Mouse (Mus musculus): ENCODE results near the gene Cfdp1. TPM values are rescaled to one million over a fixed set of nuclear protein-coding genes. Genes with fewer than 3 reads are reported as not detected.

Gene Cfdp1
- polyA plus RNA-seq, 1 experiment from 2014 or later, result 216 TPM

DNA sequence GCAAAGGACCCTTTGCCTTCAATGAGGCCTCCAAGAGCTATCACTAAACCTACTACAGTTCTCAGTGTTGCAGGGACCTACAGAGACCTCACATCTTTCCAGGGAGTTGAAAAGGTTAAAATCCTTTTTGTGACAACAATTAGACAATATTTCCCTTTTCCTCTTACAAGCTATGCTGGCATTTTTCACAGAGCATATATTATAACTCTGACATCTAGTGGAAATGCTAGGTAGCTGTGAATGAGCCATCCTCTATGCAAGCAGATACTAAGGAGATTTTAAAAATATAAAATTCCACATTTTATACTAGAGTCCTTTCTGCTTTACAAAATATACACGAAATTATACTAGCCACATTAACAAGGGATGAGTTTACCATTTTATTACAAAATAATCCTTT lies 41.3 kb downstream of the Cfdp1 start:
- no peaks in the 10 kb centered on the region for H3K27me3 ChIP-seq (replicated peaks)
- H3K4me2 ChIP-seq, result no peak overlapping the region
- H3K4me3 ChIP-seq, result no peak overlapping the region
- no peak overlapping the region for H3K9ac ChIP-seq
- no peak for ATAC-seq (replicated peaks)
- H3K36me3 ChIP-seq (replicated peaks), result no peaks in the 10 kb centered on the region
- 82% methylated on average over 1 of the region's 1 CpGs for WGBS
- H3K9me3 ChIP-seq, result no peaks in the 10 kb centered on the region
- peaks cover 12% of the 10 kb centered on the region for H3K4me1 ChIP-seq
- no peak overlapping the region for H3K27ac ChIP-seq

GRCm38 (mm10) chr8:111810656-111811336 lies 43.3 kb downstream of the Cfdp1 start:
- no peak overlapping the region for H3K4me2 ChIP-seq
- no peaks in the 10 kb centered on the region for H3K9me3 ChIP-seq
- peak overlapping the region; percentile 39; the same call in 1 of the 2 replicates for H3K27ac ChIP-seq
- H3K4me1 ChIP-seq, result peaks cover 12% of the 10 kb centered on the region
- ATAC-seq (replicated peaks), result no peak
- WGBS, result 73% methylated on average over 2 of the region's 2 CpGs
- H3K27me3 ChIP-seq (replicated peaks), result no peaks in the 10 kb centered on the region
- no peak overlapping the region for H3K4me3 ChIP-seq
- H3K36me3 ChIP-seq (replicated peaks), result no peaks in the 10 kb centered on the region
- no peak overlapping the region for H3K9ac ChIP-seq

- Histone ChIP-seq H3K9ac (no peak overlapping the region), H3K4me3 (no peak overlapping the region), H3K4me1 (peaks cover 12% of the 10 kb centered on the region), H3K27ac (no peak overlapping the region), H3K4me2 (no peak overlapping the region), H3K27me3 (replicated peaks) (no peaks in the 10 kb centered on the region), H3K9me3 (no peaks in the 10 kb centered on the region), H3K36me3 (replicated peaks) (no peaks in the 10 kb centered on the region)
- no peak for ATAC-seq (replicated peaks)
- WGBS, result 83% methylated on average over 3 of the region's 3 CpGs
Observed at GRCm38 (mm10) chr8:111808891-111809622, 45.0 kb downstream of the Cfdp1 start.

- Histone ChIP-seq H3K27me3 (replicated peaks) (no peaks in the 10 kb centered on the region), H3K4me3 (no peak overlapping the region), H3K4me1 (peaks cover 12% of the 10 kb centered on the region), H3K27ac (no peak overlapping the region), H3K36me3 (replicated peaks) (no peaks in the 10 kb centered on the region), H3K9me3 (no peaks in the 10 kb centered on the region), H3K9ac (no peak overlapping the region), H3K4me2 (no peak overlapping the region)
- ATAC-seq (replicated peaks), result no peak
- 96% methylated on average over 3 of the region's 3 CpGs for WGBS
Observed at GRCm38 (mm10) chr8:111808006-111808405, 46.1 kb downstream of the Cfdp1 start.

DNA sequence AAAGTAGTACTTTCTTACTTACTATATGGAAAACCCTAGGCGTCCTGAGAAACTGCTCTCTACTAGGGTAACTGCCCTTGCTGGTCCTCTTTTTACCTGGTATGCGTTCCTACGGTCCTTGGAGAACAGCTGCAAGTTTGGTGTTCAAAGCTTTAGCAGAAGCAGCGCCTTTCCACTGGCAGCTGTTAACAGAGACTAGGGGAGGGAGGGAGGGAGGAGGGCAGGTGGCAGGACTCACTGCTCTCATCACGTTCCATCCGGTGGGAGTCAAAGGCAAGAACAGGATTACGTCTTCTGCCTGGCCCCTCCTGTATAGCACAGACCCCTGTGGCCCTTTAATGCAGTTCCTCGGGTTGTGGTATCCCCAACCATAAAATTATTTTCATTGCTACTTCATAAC lies 50.7 kb downstream of the Cfdp1 start:
- Histone ChIP-seq H3K4me2 (no peak overlapping the region), H3K27me3 (replicated peaks) (no peaks in the 10 kb centered on the region), H3K4me1 (no peaks in the 10 kb centered on the region), H3K9me3 (no peaks in the 10 kb centered on the region), H3K27ac (no peak overlapping the region), H3K4me3 (no peak overlapping the region), H3K36me3 (replicated peaks) (no peaks in the 10 kb centered on the region), H3K9ac (no peak overlapping the region)
- WGBS, result 76% methylated on average over 8 of the region's 8 CpGs
- ATAC-seq (replicated peaks), result no peak

DNA sequence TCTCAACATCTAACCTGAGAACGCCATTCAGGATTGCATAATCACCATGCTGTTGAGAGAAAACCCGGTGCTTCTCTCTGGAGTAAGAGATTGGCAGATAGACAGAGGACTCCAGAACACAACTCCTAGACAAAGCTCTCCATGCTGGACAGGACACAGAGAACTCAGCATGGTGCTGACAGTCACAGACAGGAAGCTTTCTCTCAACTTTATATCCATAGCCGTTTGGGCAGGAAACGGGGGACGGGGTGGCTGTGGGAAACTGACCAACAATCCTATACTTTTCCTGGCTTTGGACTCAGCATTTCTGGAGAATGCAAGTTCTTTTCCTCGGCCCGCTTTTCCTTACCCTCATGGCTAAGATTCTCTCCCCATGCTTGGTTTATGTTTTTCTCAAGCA lies 51.8 kb downstream of the Cfdp1 start:
- 79% methylated on average over 7 of the region's 7 CpGs for WGBS
- H3K36me3 ChIP-seq (replicated peaks), result no peaks in the 10 kb centered on the region
- H3K4me3 ChIP-seq, result no peak overlapping the region
- no peak for ATAC-seq (replicated peaks)
- H3K9me3 ChIP-seq, result no peaks in the 10 kb centered on the region
- no peaks in the 10 kb centered on the region for H3K27me3 ChIP-seq (replicated peaks)
- H3K4me1 ChIP-seq, result no peaks in the 10 kb centered on the region
- H3K9ac ChIP-seq, result no peak overlapping the region
- H3K27ac ChIP-seq, result 0 out of 2 replicates have a peak overlapping the region, but pooled peaks have one; percentile 25
- H3K4me2 ChIP-seq, result no peak overlapping the region

DNA sequence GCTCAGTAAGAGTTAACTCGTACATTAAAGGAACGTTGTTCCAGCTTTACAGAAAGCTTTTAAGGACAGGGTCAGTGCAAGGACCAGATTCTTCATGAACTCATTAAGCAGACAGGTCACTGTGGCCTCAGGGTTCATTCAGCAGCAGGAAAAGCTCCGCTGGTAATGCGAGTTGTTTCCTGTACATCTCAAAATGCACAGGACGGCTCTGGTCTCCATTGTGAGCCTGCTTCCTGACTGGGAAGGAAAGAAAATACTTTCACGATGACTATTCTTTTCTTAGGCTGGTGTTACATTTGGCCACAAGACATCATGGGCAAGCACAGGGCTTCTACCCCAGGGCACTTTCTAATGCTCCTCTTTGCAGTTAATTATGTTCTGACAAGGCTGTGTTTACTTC lies 52.6 kb downstream of the Cfdp1 start:
- ATAC-seq (replicated peaks), result no peak
- WGBS, result 68% methylated on average over 6 of the region's 6 CpGs
- H3K4me3 ChIP-seq, result no peak overlapping the region
- no peaks in the 10 kb centered on the region for H3K9me3 ChIP-seq
- no peaks in the 10 kb centered on the region for H3K27me3 ChIP-seq (replicated peaks)
- H3K36me3 ChIP-seq (replicated peaks), result no peaks in the 10 kb centered on the region
- no peaks in the 10 kb centered on the region for H3K4me1 ChIP-seq
- H3K27ac ChIP-seq, result 0 out of 2 replicates have a peak overlapping the region, but pooled peaks have one; percentile 10
- no peak overlapping the region for H3K9ac ChIP-seq
- no peak overlapping the region for H3K4me2 ChIP-seq

- 59% methylated on average over 1 of the region's 1 CpGs for WGBS
- no peaks in the 10 kb centered on the region for H3K4me1 ChIP-seq
- H3K36me3 ChIP-seq (replicated peaks), result no peaks in the 10 kb centered on the region
- ATAC-seq (replicated peaks), result no peak
- H3K27ac ChIP-seq, result no peak overlapping the region
- H3K4me3 ChIP-seq, result no peak overlapping the region
- H3K4me2 ChIP-seq, result no peak overlapping the region
- no peaks in the 10 kb centered on the region for H3K27me3 ChIP-seq (replicated peaks)
- no peak overlapping the region for H3K9ac ChIP-seq
- no peaks in the 10 kb centered on the region for H3K9me3 ChIP-seq
Observed at GRCm38 (mm10) chr8:111796528-111796927, 57.6 kb downstream of the Cfdp1 start.

DNA sequence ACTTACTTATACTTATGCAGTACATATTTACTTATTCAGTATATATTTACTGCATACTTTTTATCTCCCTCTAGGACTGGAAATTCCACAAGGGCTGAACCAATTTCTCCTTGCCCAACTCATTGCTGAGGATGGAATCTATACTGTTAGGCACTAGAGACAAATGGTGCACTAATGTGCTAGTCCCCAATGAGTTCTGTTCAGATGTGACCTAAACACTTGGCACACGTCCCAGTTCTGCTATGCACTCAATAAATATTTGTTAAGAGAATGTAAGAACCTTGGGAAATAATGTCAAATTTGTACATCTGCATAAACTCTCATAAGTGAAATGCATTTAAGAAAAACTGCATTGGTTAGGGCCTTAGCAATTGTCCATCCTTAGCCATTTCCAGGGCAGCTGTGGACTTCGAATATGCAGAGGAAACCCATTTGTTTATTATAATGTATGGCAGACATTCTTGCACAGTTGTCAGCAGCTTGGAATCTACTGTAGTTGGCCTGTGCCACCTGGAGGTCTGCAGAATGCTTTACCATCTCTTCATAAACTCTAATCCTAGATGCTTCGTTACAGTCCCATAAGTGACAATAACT lies 60.7 kb downstream of the Cfdp1 start:
- Histone ChIP-seq H3K4me2 (no peak overlapping the region), H3K27ac (no peak overlapping the region), H3K4me1 (0 out of 2 replicates have a peak, but pooled peaks cover 11% of the 10 kb centered on the region), H3K36me3 (replicated peaks) (no peaks in the 10 kb centered on the region), H3K9me3 (no peaks in the 10 kb centered on the region), H3K4me3 (no peak overlapping the region), H3K9ac (no peak overlapping the region), H3K27me3 (replicated peaks) (no peaks in the 10 kb centered on the region)
- 84% methylated on average over 3 of the region's 3 CpGs for WGBS
- no peak for ATAC-seq (replicated peaks)

GRCm38 (mm10) chr8:111789639-111790038 lies 64.5 kb downstream of the Cfdp1 start:
- Histone ChIP-seq H3K4me1 (peaks cover 36% of the 10 kb centered on the region), H3K4me2 (no peak overlapping the region), H3K9ac (no peak overlapping the region), H3K27ac (no peak overlapping the region), H3K4me3 (no peak overlapping the region), H3K9me3 (no peaks in the 10 kb centered on the region), H3K36me3 (replicated peaks) (no peaks in the 10 kb centered on the region), H3K27me3 (replicated peaks) (no peaks in the 10 kb centered on the region)
- ATAC-seq (replicated peaks), result no peak

DNA sequence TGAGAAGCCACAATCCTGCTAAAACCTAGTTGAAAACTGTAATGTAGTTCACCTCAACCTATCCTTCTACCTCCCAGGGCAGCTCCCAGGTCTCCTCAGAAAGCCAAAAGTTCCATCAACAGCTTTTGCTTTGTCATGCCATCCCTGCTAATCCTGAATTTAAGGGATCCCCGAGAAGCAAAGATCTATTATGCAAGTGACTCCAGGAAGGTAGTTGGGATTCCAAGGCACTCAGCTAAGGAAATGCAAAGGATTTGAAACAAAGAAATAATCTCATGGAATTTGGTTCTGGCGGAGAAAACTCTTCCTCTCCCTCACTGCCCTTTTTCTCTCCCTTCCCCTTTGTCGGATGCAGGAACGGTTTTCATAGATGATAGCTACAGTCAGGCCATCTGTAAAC lies 64.9 kb downstream of the Cfdp1 start:
- 15% methylated on average over 4 of the region's 4 CpGs for WGBS
- no peak overlapping the region for H3K4me3 ChIP-seq
- H3K27me3 ChIP-seq (replicated peaks), result no peaks in the 10 kb centered on the region
- no peak overlapping the region for H3K4me2 ChIP-seq
- H3K36me3 ChIP-seq (replicated peaks), result no peaks in the 10 kb centered on the region
- no peak overlapping the region for H3K9ac ChIP-seq
- ATAC-seq (replicated peaks), result no peak
- H3K27ac ChIP-seq, result no peak overlapping the region
- H3K4me1 ChIP-seq, result peaks cover 36% of the 10 kb centered on the region
- H3K9me3 ChIP-seq, result no peaks in the 10 kb centered on the region

DNA sequence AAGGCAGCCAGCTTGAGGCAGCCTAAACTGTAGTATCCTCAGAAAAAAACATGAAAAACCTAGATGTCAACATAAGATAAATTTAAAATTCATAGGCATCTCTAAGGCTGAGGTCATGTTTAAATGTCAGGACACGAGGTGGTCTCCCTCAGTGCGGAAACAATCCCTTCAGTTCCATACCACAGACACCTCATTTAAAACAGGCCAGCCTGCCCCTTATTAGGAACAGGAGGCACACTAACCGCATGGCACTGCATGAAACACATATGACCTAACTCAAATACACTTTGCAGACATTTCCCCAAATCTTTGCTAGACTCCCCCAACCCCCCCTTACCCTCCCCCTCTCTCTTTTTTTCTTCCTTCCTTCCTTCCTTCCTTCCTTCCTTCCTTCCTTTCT lies 65.6 kb downstream of the Cfdp1 start:
- H3K36me3 ChIP-seq (replicated peaks), result no peaks in the 10 kb centered on the region
- H3K9ac ChIP-seq, result no peak overlapping the region
- H3K27me3 ChIP-seq (replicated peaks), result no peaks in the 10 kb centered on the region
- H3K9me3 ChIP-seq, result no peaks in the 10 kb centered on the region
- no peak for ATAC-seq (replicated peaks)
- no peak overlapping the region for H3K4me3 ChIP-seq
- whole genome bisulfite sequencing, result 53% methylated on average over 3 of the region's 3 CpGs
- no peak overlapping the region for H3K4me2 ChIP-seq
- H3K27ac ChIP-seq, result no peak overlapping the region
- H3K4me1 ChIP-seq, result peaks cover 36% of the 10 kb centered on the region
